Mouse (Mus musculus) intestine, postnatal 0 days (tissue): ENCODE data around the gene Zfp648. TPM values are rescaled to one million over a fixed set of nuclear protein-coding genes. Genes with fewer than 3 reads are reported as not detected.

Experiments
- ATAC-seq: fragments of 200-750 bp; cut with Nextera tagmentation; 2 replicates; pipeline ENCODE4 v1.8.0; 2017; ENCODE audit warnings: mild to moderate bottlenecking, moderate TSS enrichment, moderate library complexity
- H3K27ac ChIP-seq: fragments of 300-500 bp; sonication (generic); 2 replicates; pipeline ENCODE4 v1.5.1; 2014; ENCODE audit warnings: mild to moderate bottlenecking, low read depth, low read length, moderate library complexity
- H3K27me3 ChIP-seq: fragments of 300-500 bp; sonication (generic); replicated peaks from 2 replicates; pipeline ENCODE4 v1.6.1; 2014; ENCODE audit warnings: low read length, mixed read lengths; ENCODE audit not compliant: control insufficient read depth, insufficient read depth
- H3K36me3 ChIP-seq: fragments of 300-500 bp; sonication (generic); 2 replicates; pipeline ENCODE4 v1.6.1; 2014; ENCODE audit warnings: mild to moderate bottlenecking, moderate library complexity; ENCODE audit not compliant: control insufficient read depth, insufficient read depth
- H3K4me1 ChIP-seq: fragments of 300-500 bp; sonication (generic); replicated peaks from 2 replicates; pipeline ENCODE4 v1.6.1; 2014; ENCODE audit warnings: antibody characterized with exemption, low read length, mixed read lengths; ENCODE audit not compliant: control insufficient read depth, insufficient read depth
- H3K4me2 ChIP-seq: fragments of 300-500 bp; sonication (generic); replicated peaks from 2 replicates; pipeline ENCODE4 v1.6.1; 2014; ENCODE audit warnings: low read depth, mild to moderate bottlenecking, moderate library complexity
- H3K4me3 ChIP-seq: fragments of 300-500 bp; sonication (generic); 2 replicates; pipeline ENCODE4 v1.5.1; 2014; ENCODE audit warnings: low read depth, low read length
- H3K9ac ChIP-seq: fragments of 300-500 bp; sonication (generic); 2 replicates; pipeline ENCODE4 v1.6.1; 2014; ENCODE audit warnings: mild to moderate bottlenecking, low read depth, low read length
- H3K9me3 ChIP-seq: fragments of 300-500 bp; sonication (generic); 2 replicates; pipeline ENCODE4 v1.6.1; 2016; ENCODE audit warnings: mixed run types; ENCODE audit not compliant: control insufficient read depth
- CTCF ChIP-seq: sonication (generic); IDR thresholded peaks from 2 replicates; pipeline ENCODE4 v1.5.1; 2016; ENCODE audit warnings: low read depth, mild to moderate bottlenecking, control low read depth, antibody characterized with exemption, moderate library complexity
- WGBS: fragments of 180-500 bp; shearing (Covaris S2); extraction: QIAGEN DNeasy Blood & Tissue Kit; methylation state at CpG from one replicate; pipeline ENCODE4 v1.1.7; 2014; 5-methylcytosine and 5-hydroxymethylcytosine counted together
- polyA plus RNA-seq: library from polyadenylated mRNA; unstranded; fragments of >200 nt; fragmentation: Nextera tagmentation; extraction: Ambion mirVana; gene quantifications from 2 replicates; pipeline ENCODE4 v1.2.1, GENCODE M21; 2015

The Zfp648 gene
- polyA plus RNA-seq, 1 experiment from 2014 or later = not detected

DNA sequence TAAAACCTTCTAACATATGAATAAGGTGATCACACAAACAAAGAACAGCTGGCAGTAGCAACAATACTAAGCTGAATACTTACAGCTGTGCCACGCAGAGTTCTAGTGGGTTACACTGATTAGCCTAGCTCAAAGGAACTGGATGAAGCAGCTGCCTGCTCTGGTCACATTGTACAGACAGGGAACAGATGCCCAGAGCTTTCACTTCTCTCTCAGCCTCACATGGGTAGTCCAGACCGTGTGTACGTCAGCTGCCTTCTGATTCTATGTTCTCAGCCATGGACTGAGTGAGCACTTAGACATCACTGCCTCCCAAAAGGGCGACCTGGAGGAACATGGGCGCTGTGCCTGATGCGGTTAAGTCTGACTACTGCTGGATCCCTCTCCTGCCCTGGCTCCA, 25.7 kb upstream of the Zfp648 start:
- WGBS = 74% methylated on average over 6 of the region's 6 CpGs

DNA sequence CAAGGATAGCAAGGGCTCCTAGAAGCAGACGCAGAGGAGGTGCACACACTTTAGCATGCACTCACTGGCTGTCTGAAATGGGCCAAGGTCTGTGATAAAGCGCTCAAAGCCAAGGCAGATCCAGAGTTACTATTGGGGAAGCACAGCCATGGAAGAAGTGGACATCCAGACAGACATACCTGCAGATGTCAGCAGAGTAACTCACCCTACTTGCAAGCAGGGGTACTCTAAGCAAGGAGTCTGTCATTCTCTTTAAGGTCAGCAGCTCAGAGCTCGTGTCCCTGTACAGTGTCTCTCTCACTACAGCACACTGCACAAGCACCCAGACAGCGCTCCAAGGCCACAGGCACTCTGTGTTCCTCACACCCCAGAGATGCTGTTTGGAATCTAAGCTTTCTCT, 23.2 kb upstream of the Zfp648 start:
- no peak for TF ChIP-seq CTCF
- H3K9ac ChIP-seq = no peak overlapping the region
- WGBS = 84% methylated on average over 4 of the region's 4 CpGs
- ATAC-seq = no peak
- H3K36me3 ChIP-seq = no peaks in the 10 kb centered on the region
- no peaks in the 10 kb centered on the region for H3K9me3 ChIP-seq
- H3K4me3 ChIP-seq = no peak overlapping the region
- no peaks in the 10 kb centered on the region for H3K27me3 ChIP-seq
- no peak overlapping the region for H3K4me2 ChIP-seq
- H3K4me1 ChIP-seq = no peaks in the 10 kb centered on the region
- H3K27ac ChIP-seq = no peak overlapping the region

More for the DNA sequence above, 25.7 kb upstream of the Zfp648 start:
- Histone ChIP-seq H3K9ac (no peak overlapping the region), H3K36me3 (no peaks in the 10 kb centered on the region), H3K9me3 (no peaks in the 10 kb centered on the region), H3K4me2 (no peak overlapping the region), H3K4me3 (no peak overlapping the region), H3K27me3 (no peaks in the 10 kb centered on the region), H3K27ac (no peak overlapping the region), H3K4me1 (no peaks in the 10 kb centered on the region)
- no peak for ATAC-seq
- no peak for TF ChIP-seq CTCF

DNA sequence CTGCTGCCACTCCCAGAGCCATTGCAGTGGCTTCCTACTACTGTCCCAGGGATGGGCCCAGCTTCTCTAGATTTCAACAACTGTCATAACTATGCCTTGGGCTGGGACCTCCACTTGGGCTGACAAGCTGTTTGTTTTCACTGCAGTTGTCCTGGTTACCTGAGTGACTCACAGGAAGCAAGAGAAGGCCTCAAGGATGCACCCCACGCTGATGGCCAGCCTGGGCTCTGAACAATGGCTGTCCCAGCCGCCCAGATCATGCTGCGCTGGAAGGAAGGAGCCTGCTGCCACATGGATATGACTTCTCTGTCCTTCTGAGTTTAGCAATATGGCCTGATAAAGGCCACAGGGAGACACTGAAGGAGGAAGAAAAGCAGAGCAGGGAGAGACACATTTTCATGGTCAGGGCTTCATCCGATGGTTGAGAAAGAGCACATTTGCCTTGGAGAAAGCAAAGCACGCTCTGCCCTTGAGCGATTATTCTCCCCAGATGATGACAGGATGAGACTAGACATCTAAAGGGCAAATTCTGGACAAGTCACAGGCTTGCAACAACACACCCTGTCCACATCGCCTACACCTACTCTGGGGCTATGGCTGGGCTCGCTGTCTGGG, 22.3 kb upstream of the Zfp648 start:
- no peak overlapping the region for H3K4me3 ChIP-seq
- no peak for TF ChIP-seq CTCF
- H3K4me1 ChIP-seq = no peaks in the 10 kb centered on the region
- H3K36me3 ChIP-seq = no peaks in the 10 kb centered on the region
- H3K9ac ChIP-seq = no peak overlapping the region
- no peak for ATAC-seq
- 83% methylated on average over 8 of the region's 8 CpGs for WGBS
- no peak overlapping the region for H3K4me2 ChIP-seq
- H3K27ac ChIP-seq = no peak overlapping the region
- no peaks in the 10 kb centered on the region for H3K9me3 ChIP-seq
- H3K27me3 ChIP-seq = no peaks in the 10 kb centered on the region

DNA sequence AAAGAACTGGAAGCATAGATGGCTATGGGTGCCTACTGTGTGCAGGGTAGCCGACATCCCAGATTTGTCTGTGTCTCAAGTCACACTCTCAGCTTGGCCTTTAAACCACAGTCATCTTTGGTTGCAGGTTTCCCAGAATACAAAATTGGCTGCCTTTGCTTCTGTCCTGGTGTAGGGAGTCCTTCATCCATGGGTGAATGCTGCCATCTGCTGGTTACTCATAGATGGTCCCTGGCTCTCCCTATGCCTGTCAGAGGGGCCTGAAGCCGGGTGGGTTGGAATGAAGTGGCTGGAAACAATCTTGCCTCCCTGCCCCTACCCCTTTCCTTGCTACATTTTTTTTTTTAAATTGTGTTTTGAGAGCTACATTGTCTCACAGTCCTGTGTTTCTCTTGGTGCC, 20.0 kb upstream of the Zfp648 start:
- H3K4me2 ChIP-seq = no peak overlapping the region
- H3K4me3 ChIP-seq = no peak overlapping the region
- peak; percentile 91 for TF ChIP-seq CTCF
- no peak overlapping the region for H3K9ac ChIP-seq
- no peak for ATAC-seq
- no peaks in the 10 kb centered on the region for H3K36me3 ChIP-seq
- H3K4me1 ChIP-seq = no peaks in the 10 kb centered on the region
- no peaks in the 10 kb centered on the region for H3K9me3 ChIP-seq
- 29% methylated on average over 2 of the region's 2 CpGs for WGBS
- no peak overlapping the region for H3K27ac ChIP-seq
- no peaks in the 10 kb centered on the region for H3K27me3 ChIP-seq

DNA sequence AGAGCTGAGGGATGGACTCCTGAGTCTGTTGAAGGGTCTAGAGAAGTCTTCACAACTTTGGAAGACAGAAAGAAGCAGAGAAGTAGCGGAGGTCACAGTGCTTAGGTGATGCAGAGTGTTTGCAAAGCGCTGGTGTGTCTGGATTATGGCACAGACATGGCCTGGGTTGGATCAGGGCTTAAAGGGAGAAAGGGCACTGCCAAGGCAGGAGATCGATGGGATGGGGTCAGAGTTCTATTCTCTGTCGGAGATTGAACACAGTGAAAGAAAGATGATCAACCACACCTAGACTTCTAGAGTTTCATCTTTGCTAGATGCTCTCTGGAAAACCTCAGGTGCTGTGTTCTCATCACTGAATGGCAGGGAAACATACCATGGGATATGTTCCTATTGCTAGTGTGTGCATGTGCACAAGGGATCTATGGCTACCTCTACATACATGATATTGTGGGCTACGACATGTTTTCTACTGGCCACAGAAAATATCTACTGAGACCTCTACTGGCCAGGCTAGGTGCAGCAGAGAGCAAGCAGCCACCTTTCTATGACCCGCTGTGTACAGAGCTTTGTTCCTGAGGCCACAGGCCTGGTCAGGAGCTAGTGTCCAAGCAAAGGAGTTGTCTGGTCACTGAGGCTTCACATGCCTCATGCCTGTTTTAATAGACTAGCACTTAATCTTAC, 18.5 kb upstream of the Zfp648 start:
- H3K4me3 ChIP-seq = no peak overlapping the region
- H3K4me2 ChIP-seq = no peak overlapping the region
- H3K27ac ChIP-seq = no peak overlapping the region
- no peaks in the 10 kb centered on the region for H3K36me3 ChIP-seq
- TF ChIP-seq CTCF = peak; percentile 61
- H3K9me3 ChIP-seq = no peaks in the 10 kb centered on the region
- H3K4me1 ChIP-seq = no peaks in the 10 kb centered on the region
- H3K27me3 ChIP-seq = no peaks in the 10 kb centered on the region
- peak; percentile 36 for ATAC-seq
- H3K9ac ChIP-seq = no peak overlapping the region
- WGBS = 67% methylated on average over 6 of the region's 6 CpGs

DNA sequence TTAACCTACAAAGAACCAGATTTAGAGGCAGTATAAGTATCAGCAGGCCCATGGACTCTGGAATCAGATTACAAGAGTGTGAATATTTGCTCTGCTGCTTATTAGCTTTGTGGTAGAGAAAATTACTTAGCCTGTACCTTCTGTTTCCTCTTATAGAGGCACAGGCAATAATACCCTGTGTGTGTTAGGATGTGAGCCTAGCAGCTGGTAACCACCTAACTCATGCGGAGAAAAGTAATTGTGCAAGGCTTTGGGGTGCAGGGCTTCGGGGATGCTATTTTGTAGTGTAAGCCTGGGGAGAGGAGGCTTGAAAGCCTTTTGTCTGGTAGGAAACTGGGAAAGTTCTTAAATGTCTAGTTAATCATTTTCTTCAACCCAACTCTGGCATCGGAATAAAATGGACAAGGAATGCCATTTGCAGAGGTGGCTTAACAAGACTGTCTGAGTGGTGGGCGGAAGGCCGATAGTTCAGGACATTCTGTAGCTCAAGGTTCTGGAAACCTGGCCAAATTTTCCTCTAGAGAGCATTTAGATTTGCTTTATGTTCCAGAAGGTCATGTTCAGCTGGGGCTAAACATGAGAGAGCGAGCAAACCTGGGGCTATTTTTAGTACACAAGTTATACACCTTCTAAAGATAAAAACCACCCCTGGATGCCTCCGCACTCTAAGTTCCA, 17.8 kb upstream of the Zfp648 start:
- TF ChIP-seq CTCF = no peak
- no peak for ATAC-seq
- Histone ChIP-seq H3K9me3 (no peaks in the 10 kb centered on the region), H3K36me3 (no peaks in the 10 kb centered on the region), H3K27me3 (no peaks in the 10 kb centered on the region), H3K4me2 (no peak overlapping the region), H3K9ac (no peak overlapping the region), H3K4me1 (no peaks in the 10 kb centered on the region), H3K27ac (no peak overlapping the region), H3K4me3 (no peak overlapping the region)
- 76% methylated on average over 7 of the region's 7 CpGs for WGBS
